Mouse (Mus musculus): Measurements from ENCODE around the gene Slc25a33.

- TF ChIP-seq POLR2A (IDR thresholded peaks at IDR 0.05; ENCODE audit: borderline replicate concordance, insufficient read depth, low read length), result no peak
- TF ChIP-seq CTCF (IDR thresholded peaks at IDR 0.05; ENCODE audit: borderline replicate concordance, insufficient read depth, low read depth, low read length), result peak; percentile 59; the same call in 1 of the 2 replicates
Measured at GRCm38 (mm10) chr4:149725661-149726350, 48.3 kb downstream of the Slc25a33 start.

Data from cerebellum, adult 2 months (tissue).